Mouse (Mus musculus) C2C12 (cell line): ENCODE measurements around the gene Gm20708.

Experiments used
- CTCF ChIP-seq: IDR thresholded peaks from one replicate; pipeline ENCODE4 v1.5.1; 2011; ENCODE audit not compliant: control insufficient read depth, insufficient read depth, insufficient read length
- FOSL1 ChIP-seq: IDR thresholded peaks from one replicate; pipeline ENCODE4 v1.8.0; 2011; ENCODE audit warnings: mild to moderate bottlenecking, low read length; ENCODE audit not compliant: poor library complexity, insufficient read depth, severe bottlenecking
- MYOD1 ChIP-seq: IDR thresholded peaks from one replicate; pipeline ENCODE4 v1.6.1; 2011; ENCODE audit warnings: low read depth; ENCODE audit not compliant: control insufficient read depth, insufficient read length

DNA sequence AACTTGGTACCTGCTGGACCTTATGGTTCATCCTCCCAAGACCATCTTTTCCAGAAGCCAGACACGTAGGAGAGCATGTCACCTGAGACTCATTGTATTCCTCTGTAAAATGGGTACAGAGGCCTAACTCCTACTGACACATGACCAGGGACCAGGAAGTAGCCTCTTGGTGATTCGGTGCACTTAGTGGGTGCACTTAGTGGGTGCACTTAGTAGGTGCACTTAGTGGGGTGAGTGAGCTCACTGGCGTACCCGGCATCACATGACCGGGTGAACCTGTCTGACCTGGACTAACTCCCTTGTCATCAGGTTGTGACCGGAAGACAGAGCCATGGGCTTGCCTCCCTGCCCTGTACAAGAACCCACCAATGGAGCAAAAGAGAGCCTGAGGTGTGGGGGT lies 2.7 kb upstream of the Gm20708 start:
- TF ChIP-seq CTCF (no peak), MYOD1 (no peak), FOSL1 (no peak)
